Mouse (Mus musculus) mesoderm, embryonic 11.5 days (tissue): ENCODE results near the gene Lctl.

Source experiments
- DNase-seq: peaks from one replicate; pipeline ENCODE4 v3.0.0-alpha.2; 2012; ENCODE audit warnings: low read depth, low spot score

The Lctl gene

GRCm38 (mm10) chr9:64184166-64184840, 67.4 kb downstream of the Lctl start:
- DNase-seq, result no peak
